In the genomic region with DNA sequence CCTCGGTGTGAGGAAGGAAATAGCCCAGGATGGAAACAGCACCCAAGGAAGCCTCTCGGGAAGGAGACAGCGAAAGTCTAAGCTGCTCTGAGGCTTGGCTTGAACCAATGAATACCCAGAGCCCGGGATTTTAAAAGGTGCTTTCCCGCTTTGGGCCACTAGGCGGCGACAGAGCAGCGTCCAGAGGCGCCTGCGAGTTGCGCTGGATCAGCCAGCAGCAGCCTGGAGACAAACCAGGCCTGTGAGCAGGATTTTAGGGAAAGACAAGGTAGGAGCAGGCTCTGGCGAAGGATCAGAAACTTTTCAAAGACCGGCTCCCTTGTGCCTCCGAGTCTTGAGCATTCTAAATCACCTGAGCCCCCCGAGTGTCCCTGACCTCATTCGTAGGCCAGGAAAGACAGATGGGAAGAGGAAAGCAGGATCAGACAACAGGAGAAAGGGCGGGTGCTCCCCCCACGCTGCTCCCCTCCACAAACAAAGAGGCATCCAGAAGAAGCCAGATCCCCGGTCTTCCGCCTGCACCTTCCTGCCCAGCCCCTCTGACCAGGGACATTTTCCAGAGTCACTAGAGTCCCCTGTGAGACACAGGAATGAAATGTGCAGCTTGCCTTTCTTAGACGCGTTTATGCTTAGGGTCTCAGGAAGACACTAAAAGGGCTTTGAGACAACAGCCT, we compare ENCODE assay signal across 8 mouse cellular contexts. TPM values are rescaled to one million over a fixed set of nuclear protein-coding genes. Genes with fewer than 3 reads are reported as not detected.
A peak's percentile ranks its signal among the peaks of the same experiment; 100 is the strongest.
DNase-seq lines count a peak whose midpoint lies in the region; ATAC-seq and TF ChIP-seq lines count a peak whose summit lies in the region.

No protein-coding gene starts in this region.

- H3K4me1 ChIP-seq in ES-E14 (ENCODE audit: control insufficient read depth in 2 of 2, insufficient read depth in 2 of 2, low read length in 2 of 2, poor library complexity in 1 of 2) = peaks cover 0 to 4% of the 10 kb centered on the region in 2 experiments; a peak in 1 of 4 replicates
- no peaks in the 10 kb centered on the region; the same call in 1 of the 2 replicates for H3K4me1 ChIP-seq in forebrain, embryonic 15.5 days

- peaks cover 3% of the 10 kb centered on the region; the same call in 1 of the 2 replicates for H3K36me3 ChIP-seq in ES-E14 (ENCODE audit: control insufficient read depth, insufficient read depth, low read length, poor library complexity, severe bottlenecking)
- H3K36me3 ChIP-seq in forebrain, embryonic 15.5 days = no peaks in the 10 kb centered on the region

- peak; percentile 76 for ATAC-seq in forebrain, embryonic 15.5 days (replicated peaks)

- intact Hi-C loops in heart, postnatal 14 days (cut with DNase I) = loop anchor here (1.0 to 10.0 kb wide), 3 partner anchors 175 to 499 kb away; no protein-coding TSS in a partner anchor

- peak overlapping the region; percentile 41; the same call in 1 of the 2 replicates for H3K9ac ChIP-seq in ES-E14 (ENCODE audit: insufficient read depth, low read depth, low read length, poor library complexity, severe bottlenecking)
- no peak overlapping the region for H3K9ac ChIP-seq in forebrain, embryonic 15.5 days (replicated peaks)

- H3K9me3 ChIP-seq in ES-E14 (ENCODE audit: control insufficient read depth, insufficient read depth, low read depth, low read length) = no peaks in the 10 kb centered on the region
- H3K9me3 ChIP-seq in forebrain, embryonic 15.5 days = no peaks in the 10 kb centered on the region

- in situ Hi-C loops in ES-E14 (cut with MboI; ENCODE audit: low sequenced_read_pairs in 2 of 2, unreplicated experiment in 2 of 2) = loop anchor here in 1 of 2 experiments (10.0 kb wide), 1 partner anchor 495 kb away; no protein-coding TSS in a partner anchor

- peaks cover 6% of the 10 kb centered on the region; the same call in 1 of the 2 replicates for H3K27me3 ChIP-seq in forebrain, embryonic 15.5 days

- H3K27ac ChIP-seq in ES-E14 (ENCODE audit: insufficient read depth, low read depth, low read length, poor library complexity, severe bottlenecking) = no peak overlapping the region
- H3K27ac ChIP-seq in forebrain, embryonic 15.5 days (replicated peaks) = no peak overlapping the region

- DNase-seq in ES-E14 (ENCODE audit: low read depth, low spot score) = peak; percentile 79
- DNase-seq in cerebellum, adult 11 months = peak; percentile 77
- peak; percentile 84 to 92 for DNase-seq in heart, postnatal 14 days
- peak; percentile 92 to 93 for DNase-seq in kidney, postnatal 4 days
- peak; percentile 57 to 72 for DNase-seq in lung, adult 18-20 months
- DNase-seq in ovary, postnatal 14 days (ENCODE audit: low spot score) = peak; percentile 96
- peak; percentile 54 to 66 for DNase-seq in thymus, postnatal 36 days

- H3K4me3 ChIP-seq in ES-E14 (ENCODE audit: insufficient read depth in 1 of 2, low read depth in 1 of 2, low read length in 2 of 2, poor library complexity in 1 of 2, severe bottlenecking in 1 of 2) = no peak overlapping the region
- H3K4me3 ChIP-seq in forebrain, embryonic 15.5 days = no peak overlapping the region

- WGBS in forebrain, embryonic 15.5 days = 12% methylated on average over 22 of the region's 22 CpGs

- no peak overlapping the region for H3K4me2 ChIP-seq in forebrain, embryonic 15.5 days (replicated peaks)

TF ChIP-seq in ES-E14, 5 proteins besides CTCF, POLR2A, EP300 and RAD21:
- peak; percentile 93; the same call in 1 of the 2 replicates for TF ChIP-seq ZC3H11A (IDR thresholded peaks at IDR 0.05; ENCODE audit: borderline replicate concordance, low read depth, low read length)
- TF ChIP-seq ZNF384 (IDR thresholded peaks at IDR 0.05; ENCODE audit: low read depth, low read length) = no peak
- no peak for TF ChIP-seq MAFK (IDR thresholded peaks at IDR 0.05; ENCODE audit: insufficient read depth, low read depth, low read length)
- TF ChIP-seq HCFC1 (IDR thresholded peaks at IDR 0.05; ENCODE audit: borderline replicate concordance, insufficient read depth, low read length) = no peak
- no peak for TF ChIP-seq CHD2 (IDR thresholded peaks at IDR 0.05; ENCODE audit: low read depth, low read length)

RNA-seq across cellular contexts. Expression of a gene that starts 32.9 kb away (rescaled TPM):
- 0.48 and 0.54 TPM in 2 replicates for total RNA-seq in ES-E14 (2012; rRNA removed)
- 0.19 and 0.75 TPM in 2 replicates for polyA plus RNA-seq in forebrain, embryonic 15.5 days (2015; fragmentation: Nextera tagmentation; extraction: Ambion mirVana)
- total RNA-seq in heart, postnatal 14 days (2021) = not detected

RNA-seq across cellular contexts. Expression of a gene that starts 33.7 kb away (rescaled TPM):
- total RNA-seq in ES-E14 (2012; rRNA removed) = 0.16 and 0.58 TPM in 2 replicates
- polyA plus RNA-seq in forebrain, embryonic 15.5 days (2015; fragmentation: Nextera tagmentation; extraction: Ambion mirVana) = not detected in 2 replicates
- 1 to 10 TPM; 2.6 to 6.0 TPM for total RNA-seq in heart, postnatal 14 days (2021)
